Mouse (Mus musculus) granulocyte monocyte progenitor cell, adult 5-6 weeks (primary cell): ENCODE results near the gene Rnf121. TPM values are rescaled to one million over a fixed set of nuclear protein-coding genes. Genes with fewer than 3 reads are reported as not detected.
"Not testable (repeated sequence)": the region's sequence is repeated elsewhere in the genome, so short reads cannot be mapped to it uniquely, and the experiment has no call there.

Experiments
- ATAC-seq: replicated peaks from 2 replicates; pipeline ENCODE4 v1.8.0; 2016; ENCODE audit warnings: mild to moderate bottlenecking, moderate TSS enrichment, inconsistent platforms; ENCODE audit not compliant: poor library complexity, severe bottlenecking
- total RNA-seq, 2 experiments: library from RNA; stranded (forward) in 1 of 2; stranded (reverse) in 1 of 2; fragments of 200-712, 200-1000 nt in 1 of 2; fragments of >200 nt in 1 of 2; fragmentation: Nextera tagmentation in 1 of 2; gene quantifications; 2 replicates each; pipeline ENCODE4 v1.2.3; 2014 to 2017

Rnf121 gene
- total RNA-seq, 2 experiments from 2014 or later: 11.2 to 13.1 TPM

- ATAC-seq: peak; percentile 50; the same call in 1 of the 2 replicates
Observed at GRCm38 (mm10) chr7:102076714-102077296, 11.5 kb upstream of the Rnf121 start.

GRCm38 (mm10) chr7:102066363-102066762 is 1.1 kb upstream of the Rnf121 start:
- no peak for ATAC-seq

DNA sequence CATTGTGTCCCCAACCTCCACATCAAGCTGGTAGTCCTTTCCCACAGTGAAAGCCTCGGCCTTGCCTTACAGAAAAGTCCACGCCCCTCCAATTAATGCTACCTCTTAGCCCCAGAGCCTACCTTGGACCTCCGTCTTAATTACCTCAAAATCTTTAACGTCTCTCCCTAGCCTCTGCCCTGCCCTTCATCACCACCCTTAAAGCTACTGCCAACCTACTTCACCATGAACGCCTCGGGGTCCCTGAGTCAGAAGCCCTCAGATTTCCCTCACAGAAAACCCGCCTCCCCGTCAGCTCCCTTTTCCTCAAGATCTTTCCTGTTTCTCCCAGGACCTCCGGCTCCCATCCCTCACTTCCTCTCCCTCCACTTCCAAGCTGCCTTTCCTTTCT is 619 bp downstream of the Rnf121 start:
- no peak for ATAC-seq

GRCm38 (mm10) chr7:102063891-102064290 is 1.4 kb downstream of the Rnf121 start:
- no peak for ATAC-seq

- no peak for ATAC-seq
Observed at GRCm38 (mm10) chr7:102062203-102062602, 3.1 kb downstream of the Rnf121 start.

- ATAC-seq: no peak
Observed at GRCm38 (mm10) chr7:102061353-102061752, 3.9 kb downstream of the Rnf121 start.

- ATAC-seq: not testable (repeated sequence)
Observed at GRCm38 (mm10) chr7:102048524-102048923, 16.7 kb downstream of the Rnf121 start.

- ATAC-seq: no peak
Observed at GRCm38 (mm10) chr7:102042314-102042713, 23.0 kb downstream of the Rnf121 start.

DNA sequence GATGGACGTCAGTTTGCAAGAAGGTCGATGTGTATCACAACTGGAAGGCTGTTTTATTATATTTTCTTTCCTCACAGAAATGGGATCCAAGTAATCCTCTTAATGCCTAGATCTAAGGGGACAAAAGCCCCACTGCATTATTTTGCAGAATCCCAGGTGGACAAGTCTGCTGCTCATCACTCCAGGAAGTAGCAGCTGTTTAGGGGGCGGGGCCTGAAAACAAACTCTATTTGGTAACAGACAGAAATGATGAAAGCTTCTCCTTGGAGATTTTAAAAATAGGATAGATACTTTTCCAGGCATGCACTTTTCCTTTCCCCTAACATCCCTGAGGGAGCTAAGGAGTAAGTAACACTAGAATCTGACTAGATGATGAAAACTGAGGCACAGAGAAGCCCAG is 28.0 kb downstream of the Rnf121 start:
- ATAC-seq: no peak

- no peak for ATAC-seq
Observed at GRCm38 (mm10) chr7:102035534-102035933, 29.7 kb downstream of the Rnf121 start.

DNA sequence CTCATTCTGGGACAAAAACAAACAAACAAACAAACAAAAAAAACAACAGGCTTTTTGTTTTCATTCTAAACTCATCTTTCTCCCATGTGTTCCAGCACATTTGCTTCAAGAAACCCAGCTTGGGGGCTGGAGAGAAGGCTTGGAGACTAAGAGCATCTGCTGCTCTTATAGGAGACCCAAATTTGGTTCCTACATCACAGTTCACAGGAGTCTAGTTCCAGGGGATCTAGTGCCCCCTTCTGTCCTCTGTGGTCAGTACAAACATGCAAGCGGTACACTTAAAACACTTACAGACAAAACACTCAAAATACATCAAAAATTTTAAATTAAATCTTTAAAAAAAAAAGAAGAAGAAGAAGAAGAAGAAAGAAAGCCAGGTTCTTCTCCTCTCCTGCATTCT is 30.4 kb downstream of the Rnf121 start:
- no peak for ATAC-seq

DNA sequence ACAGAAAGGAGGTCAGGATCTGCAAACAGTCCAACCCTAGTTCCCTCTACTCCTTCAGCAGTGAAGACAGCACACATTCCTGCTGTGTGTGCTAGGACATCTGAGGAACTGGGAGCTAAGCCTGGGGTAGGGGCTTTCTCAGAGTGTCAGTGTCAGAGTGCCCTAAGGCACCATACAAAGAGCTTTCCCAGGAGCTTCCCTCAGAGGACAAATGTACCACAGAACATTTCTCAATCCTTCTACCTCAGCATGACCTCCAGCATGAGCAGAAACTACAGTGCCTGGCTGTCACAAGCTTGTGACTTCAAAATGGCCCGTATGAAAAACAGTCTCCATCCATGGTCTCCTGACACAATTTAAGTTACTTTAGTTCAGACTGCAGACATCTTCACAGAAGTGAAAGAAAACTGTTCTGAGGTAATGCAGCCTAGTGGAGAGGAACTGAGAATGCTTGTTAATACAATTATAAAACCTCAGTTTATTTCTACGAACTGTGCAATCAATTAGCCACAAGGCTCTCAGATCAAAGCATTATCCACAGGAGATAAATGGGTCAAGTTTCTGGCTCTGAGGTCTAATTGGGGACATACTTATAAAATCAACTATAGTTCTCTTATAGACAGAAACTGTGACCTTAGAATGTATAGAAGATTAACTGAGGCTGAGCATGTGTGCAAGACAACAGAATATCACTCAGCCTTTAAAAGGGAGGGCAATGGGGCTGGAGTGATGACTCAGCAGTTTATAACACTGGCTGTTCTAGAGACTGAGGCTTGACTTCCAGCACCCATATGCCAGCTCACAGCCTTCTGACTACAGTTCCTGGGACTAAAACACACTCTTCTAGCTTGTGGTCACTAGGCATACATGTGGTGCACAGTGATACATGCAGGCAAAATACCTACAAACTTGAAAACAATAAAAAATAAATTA is 39.8 kb downstream of the Rnf121 start:
- ATAC-seq: peak; percentile 78

- ATAC-seq: no peak
Observed at GRCm38 (mm10) chr7:102023821-102024220, 41.4 kb downstream of the Rnf121 start.

DNA sequence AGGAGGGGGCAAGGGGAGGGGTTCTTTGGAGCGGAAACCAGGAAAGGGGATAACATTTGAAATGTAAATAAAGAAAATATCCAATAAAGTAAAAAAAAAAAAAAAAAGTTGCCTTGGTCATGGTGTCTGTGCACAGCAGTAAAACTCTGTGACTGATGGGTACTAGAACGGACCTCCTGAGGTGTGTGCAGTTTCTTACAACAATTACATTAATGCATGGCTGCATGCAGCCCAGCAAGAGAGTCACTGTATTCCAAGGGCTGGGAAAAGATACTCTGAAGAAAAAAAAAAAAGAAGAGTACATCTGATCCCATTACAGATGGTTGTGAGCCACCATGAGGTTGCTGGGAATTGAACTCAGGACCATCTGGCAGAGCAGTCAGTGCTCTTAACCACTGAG is 44.3 kb downstream of the Rnf121 start:
- ATAC-seq: not testable (repeated sequence)

DNA sequence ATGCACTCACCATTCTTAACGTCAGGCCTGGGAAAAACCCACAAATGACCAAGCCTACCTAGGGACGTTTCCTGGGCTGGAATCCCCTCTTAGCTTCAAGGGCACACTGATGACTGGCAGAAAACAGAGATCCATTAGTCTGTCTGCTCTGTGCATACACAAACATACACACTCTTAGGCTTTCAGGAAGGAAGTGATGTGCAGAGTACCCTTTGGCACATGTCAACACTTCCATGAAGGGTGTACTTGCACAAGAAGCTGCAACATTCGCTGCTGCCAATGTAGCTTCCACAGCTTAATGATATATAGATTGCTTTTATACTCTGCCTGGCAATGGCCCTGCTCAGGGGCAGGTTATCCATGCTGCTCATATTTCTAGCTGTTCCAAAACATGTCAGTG is 45.9 kb downstream of the Rnf121 start:
- peak; percentile 67 for ATAC-seq

- no peak for ATAC-seq
Observed at GRCm38 (mm10) chr7:102018590-102018989, 46.7 kb downstream of the Rnf121 start, which contains the start of gene Il18bp. TSS of gene Il18bp (minus strand) at chr7:102018690.

- ATAC-seq: no peak
Observed at GRCm38 (mm10) chr7:102018034-102018433, 47.2 kb downstream of the Rnf121 start.

DNA sequence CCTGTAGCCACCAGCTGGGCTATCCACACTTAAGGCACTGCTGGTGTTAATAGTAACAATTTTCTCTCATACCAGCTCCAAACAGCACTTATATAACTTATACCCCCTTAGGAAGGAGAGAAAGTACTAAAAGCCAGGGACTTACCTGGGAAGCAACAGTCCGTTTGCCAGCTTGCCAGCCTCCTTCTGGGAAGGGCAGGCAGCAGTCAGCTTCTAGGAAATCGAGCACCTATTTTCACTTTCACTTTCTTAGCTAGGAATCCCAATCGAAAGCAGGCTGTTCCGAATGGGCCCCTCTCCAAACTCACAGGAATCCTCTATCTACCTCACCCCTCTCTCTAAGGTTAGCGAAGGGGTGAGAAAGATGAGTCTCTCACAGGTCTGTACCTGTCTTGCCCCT is 47.8 kb downstream of the Rnf121 start:
- ATAC-seq: peak; percentile 29

- no peak for ATAC-seq
Observed at GRCm38 (mm10) chr7:102016936-102017335, 48.3 kb downstream of the Rnf121 start.

DNA sequence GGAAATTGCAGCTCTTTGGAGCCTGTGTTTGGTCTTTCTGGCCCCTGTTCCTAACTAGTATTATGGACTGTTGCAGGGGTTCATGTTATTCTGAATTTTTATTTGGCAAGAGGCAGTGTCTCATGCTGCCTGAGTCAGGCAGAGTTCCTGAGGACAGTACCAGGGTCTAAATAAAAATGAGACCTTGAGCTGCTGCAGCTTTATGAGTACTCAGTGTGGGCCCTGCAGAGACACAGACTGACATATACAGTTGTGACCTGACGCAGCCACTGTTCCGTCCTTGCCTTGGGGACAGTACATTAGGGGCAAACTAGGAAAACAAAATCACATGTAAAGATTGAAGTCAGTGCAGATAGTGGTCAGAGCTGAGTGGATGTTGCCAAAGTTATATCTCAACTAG is 50.3 kb downstream of the Rnf121 start:
- ATAC-seq: no peak

- no peak for ATAC-seq
Observed at GRCm38 (mm10) chr7:102013416-102013815, 51.9 kb downstream of the Rnf121 start.

- no peak for ATAC-seq
Observed at GRCm38 (mm10) chr7:102011855-102012254, 53.4 kb downstream of the Rnf121 start.
